Mouse (Mus musculus): ENCODE results near the gene Hdac4. TPM values are rescaled to one million over a fixed set of nuclear protein-coding genes. Genes with fewer than 3 reads are reported as not detected.

The Hdac4 gene
- polyA plus RNA-seq, 1 experiment: 21.2 TPM

GRCm38 (mm10) chr1:91913850-91914249, 281.6 kb downstream of the Hdac4 start:
- Histone ChIP-seq H3K4me2 (ENCODE audit: low read depth) (no peak overlapping the region), H3ac (ENCODE audit: control insufficient read depth, insufficient read length) (no peak overlapping the region), H3K79me2 (ENCODE audit: control insufficient read depth, insufficient read depth) (no peaks in the 10 kb centered on the region), H3K4me3 (no peak overlapping the region), H3K36me3 (ENCODE audit: control insufficient read depth, insufficient read depth) (no peaks in the 10 kb centered on the region), H3K27me3 (ENCODE audit: control insufficient read depth, insufficient read depth, insufficient read length) (peaks cover 8% of the 10 kb centered on the region)
- no peak for TF ChIP-seq REST (IDR thresholded peaks at IDR 0.05; ENCODE audit: insufficient read depth, insufficient read length)
- no peak for TF ChIP-seq MAX (IDR thresholded peaks at IDR 0.05; ENCODE audit: low read depth)
- no peak for TF ChIP-seq TCF12 (IDR thresholded peaks at IDR 0.05; ENCODE audit: insufficient read depth, poor library complexity, severe bottlenecking)
- no peak for TF ChIP-seq CEBPB (IDR thresholded peaks at IDR 0.05; ENCODE audit: insufficient read depth, poor library complexity, severe bottlenecking)
- TF ChIP-seq POLR2AphosphoS2 (IDR thresholded peaks at IDR 0.05; ENCODE audit: insufficient read length, low read depth): no peak
- TF ChIP-seq USF1 (IDR thresholded peaks at IDR 0.05; ENCODE audit: low read depth): no peak
- no peak for TF ChIP-seq MYOD1 (IDR thresholded peaks at IDR 0.05; ENCODE audit: control insufficient read depth in 1 of 3, insufficient read length in 2 of 3, low read depth in 2 of 3)
- TF ChIP-seq E2F4 (IDR thresholded peaks at IDR 0.05; ENCODE audit: insufficient read depth): no peak
- TF ChIP-seq MYOG (IDR thresholded peaks at IDR 0.05; ENCODE audit: control insufficient read depth in 1 of 3, insufficient read depth in 1 of 3, insufficient read length in 2 of 3, low read depth in 2 of 3): no peak
- TF ChIP-seq TCF3 (IDR thresholded peaks at IDR 0.05; ENCODE audit: insufficient read length, low read depth): no peak
- TF ChIP-seq SRF (IDR thresholded peaks at IDR 0.05; ENCODE audit: control insufficient read depth, insufficient read length, low read depth): no peak
- TF ChIP-seq POLR2A (IDR thresholded peaks at IDR 0.05; ENCODE audit: insufficient read length, low read depth): no peak

GRCm38 (mm10) chr1:91912227-91913119, 283.0 kb downstream of the Hdac4 start:
- Histone ChIP-seq H3K4me3 (no peak overlapping the region), H3K79me2 (ENCODE audit: control insufficient read depth, insufficient read depth) (no peaks in the 10 kb centered on the region), H3K36me3 (ENCODE audit: control insufficient read depth, insufficient read depth) (no peaks in the 10 kb centered on the region), H3K4me2 (ENCODE audit: low read depth) (no peak overlapping the region), H3ac (ENCODE audit: control insufficient read depth, insufficient read length) (no peak overlapping the region), H3K27me3 (ENCODE audit: control insufficient read depth, insufficient read depth, insufficient read length) (peaks cover 16% of the 10 kb centered on the region)
- TF ChIP-seq E2F4 (IDR thresholded peaks at IDR 0.05; ENCODE audit: insufficient read depth): no peak
- TF ChIP-seq MYOG (IDR thresholded peaks at IDR 0.05; ENCODE audit: control insufficient read depth in 1 of 3, insufficient read depth in 1 of 3, insufficient read length in 2 of 3, low read depth in 2 of 3): no peak
- TF ChIP-seq MYOD1 (IDR thresholded peaks at IDR 0.05; ENCODE audit: control insufficient read depth in 1 of 3, insufficient read length in 2 of 3, low read depth in 2 of 3): no peak
- TF ChIP-seq MAX (IDR thresholded peaks at IDR 0.05; ENCODE audit: low read depth): no peak
- TF ChIP-seq CEBPB (IDR thresholded peaks at IDR 0.05; ENCODE audit: insufficient read depth, poor library complexity, severe bottlenecking): no peak
- no peak for TF ChIP-seq TCF3 (IDR thresholded peaks at IDR 0.05; ENCODE audit: insufficient read length, low read depth)
- TF ChIP-seq POLR2AphosphoS2 (IDR thresholded peaks at IDR 0.05; ENCODE audit: insufficient read length, low read depth): no peak
- no peak for TF ChIP-seq REST (IDR thresholded peaks at IDR 0.05; ENCODE audit: insufficient read depth, insufficient read length)
- no peak for TF ChIP-seq SRF (IDR thresholded peaks at IDR 0.05; ENCODE audit: control insufficient read depth, insufficient read length, low read depth)
- no peak for TF ChIP-seq TCF12 (IDR thresholded peaks at IDR 0.05; ENCODE audit: insufficient read depth, poor library complexity, severe bottlenecking)
- no peak for TF ChIP-seq POLR2A (IDR thresholded peaks at IDR 0.05; ENCODE audit: insufficient read length, low read depth)
- no peak for TF ChIP-seq USF1 (IDR thresholded peaks at IDR 0.05; ENCODE audit: low read depth)

GRCm38 (mm10) chr1:91905268-91905667, 290.2 kb downstream of the Hdac4 start:
- H3K4me2 ChIP-seq (ENCODE audit: low read depth): no peak overlapping the region
- H3K4me3 ChIP-seq: no peak overlapping the region
- no peaks in the 10 kb centered on the region for H3K79me2 ChIP-seq (ENCODE audit: control insufficient read depth, insufficient read depth)
- TF ChIP-seq E2F4 (IDR thresholded peaks at IDR 0.05; ENCODE audit: insufficient read depth): no peak
- TF ChIP-seq CEBPB (IDR thresholded peaks at IDR 0.05; ENCODE audit: insufficient read depth, poor library complexity, severe bottlenecking): no peak
- no peaks in the 10 kb centered on the region for H3K36me3 ChIP-seq (ENCODE audit: control insufficient read depth, insufficient read depth)
- H3ac ChIP-seq (ENCODE audit: control insufficient read depth, insufficient read length): no peak overlapping the region
- peaks cover 16% of the 10 kb centered on the region for H3K27me3 ChIP-seq (ENCODE audit: control insufficient read depth, insufficient read depth, insufficient read length)

GRCm38 (mm10) chr1:91903241-91903981, 292.1 kb downstream of the Hdac4 start:
- Histone ChIP-seq H3K27me3 (ENCODE audit: control insufficient read depth, insufficient read depth, insufficient read length) (peaks cover 13% of the 10 kb centered on the region), H3K36me3 (ENCODE audit: control insufficient read depth, insufficient read depth) (no peaks in the 10 kb centered on the region), H3ac (ENCODE audit: control insufficient read depth, insufficient read length) (no peak overlapping the region), H3K79me2 (ENCODE audit: control insufficient read depth, insufficient read depth) (no peaks in the 10 kb centered on the region), H3K4me3 (no peak overlapping the region), H3K4me2 (ENCODE audit: low read depth) (no peak overlapping the region)
- TF ChIP-seq SRF (IDR thresholded peaks at IDR 0.05; ENCODE audit: control insufficient read depth, insufficient read length, low read depth): no peak
- TF ChIP-seq MYOG (IDR thresholded peaks at IDR 0.05; ENCODE audit: control insufficient read depth in 1 of 3, insufficient read depth in 1 of 3, insufficient read length in 2 of 3, low read depth in 2 of 3): no peak
- no peak for TF ChIP-seq TCF3 (IDR thresholded peaks at IDR 0.05; ENCODE audit: insufficient read length, low read depth)
- no peak for TF ChIP-seq MAX (IDR thresholded peaks at IDR 0.05; ENCODE audit: low read depth)
- TF ChIP-seq MYOD1 (IDR thresholded peaks at IDR 0.05; ENCODE audit: control insufficient read depth in 1 of 3, insufficient read length in 2 of 3, low read depth in 2 of 3): no peak
- no peak for TF ChIP-seq REST (IDR thresholded peaks at IDR 0.05; ENCODE audit: insufficient read depth, insufficient read length)
- TF ChIP-seq TCF12 (IDR thresholded peaks at IDR 0.05; ENCODE audit: insufficient read depth, poor library complexity, severe bottlenecking): no peak
- TF ChIP-seq POLR2A (IDR thresholded peaks at IDR 0.05; ENCODE audit: insufficient read length, low read depth): no peak
- no peak for TF ChIP-seq USF1 (IDR thresholded peaks at IDR 0.05; ENCODE audit: low read depth)
- no peak for TF ChIP-seq POLR2AphosphoS2 (IDR thresholded peaks at IDR 0.05; ENCODE audit: insufficient read length, low read depth)
- TF ChIP-seq CEBPB (IDR thresholded peaks at IDR 0.05; ENCODE audit: insufficient read depth, poor library complexity, severe bottlenecking): no peak
- TF ChIP-seq E2F4 (IDR thresholded peaks at IDR 0.05; ENCODE audit: insufficient read depth): no peak

Data from myocyte (in vitro differentiated cells).